Mouse (Mus musculus) lung, embryonic 14.5 days (tissue): ENCODE results near the gene Ctsd. TPM values are rescaled to one million over a fixed set of nuclear protein-coding genes. Genes with fewer than 3 reads are reported as not detected.

Experiments
- ATAC-seq: fragments of 200-750 bp; cut with Nextera tagmentation; 2 replicates; pipeline ENCODE4 v1.8.0; 2017; ENCODE audit warnings: mild to moderate bottlenecking, moderate TSS enrichment, moderate library complexity; ENCODE audit not compliant: insufficient read depth
- DNase-seq: peaks from one replicate; pipeline ENCODE4 v3.0.0-alpha.2; 2015
- H3K27ac ChIP-seq: fragments of 300-500 bp; sonication (generic); 2 replicates; pipeline ENCODE4 v1.5.1; 2014; ENCODE audit warnings: low read depth, mild to moderate bottlenecking, moderate library complexity
- H3K27me3 ChIP-seq: fragments of 300-500 bp; sonication (generic); 2 replicates; pipeline ENCODE4 v1.6.1; 2014; ENCODE audit warnings: low read length, control low read depth; ENCODE audit not compliant: insufficient read depth
- H3K36me3 ChIP-seq: fragments of 300-500 bp; sonication (generic); 2 replicates; pipeline ENCODE4 v1.6.1; 2014; ENCODE audit warnings: control low read depth; ENCODE audit not compliant: insufficient read depth
- H3K4me1 ChIP-seq: fragments of 300-500 bp; sonication (generic); 2 replicates; pipeline ENCODE4 v1.6.1; 2014; ENCODE audit warnings: antibody characterized with exemption, control low read depth; ENCODE audit not compliant: insufficient read depth
- H3K4me2 ChIP-seq: fragments of 300-500 bp; sonication (generic); 2 replicates; pipeline ENCODE4 v1.6.1; 2014; ENCODE audit warnings: mild to moderate bottlenecking
- H3K4me3 ChIP-seq: fragments of 300-500 bp; sonication (generic); 2 replicates; pipeline ENCODE4 v1.5.1; 2014; ENCODE audit warnings: low read depth, low read length
- H3K9ac ChIP-seq: fragments of 300-500 bp; sonication (generic); 2 replicates; pipeline ENCODE4 v1.6.1; 2014
- H3K9me3 ChIP-seq: fragments of 300-500 bp; sonication (generic); 2 replicates; pipeline ENCODE4 v1.6.1; 2016; ENCODE audit warnings: low read depth, low read length, control low read depth
- CTCF ChIP-seq: IDR thresholded peaks from 2 replicates; pipeline ENCODE4 v1.5.1; 2016; ENCODE audit warnings: antibody characterized with exemption, low read depth
- whole genome bisulfite sequencing: fragments of 180-500 bp; shearing (Covaris S2); extraction: QIAGEN DNeasy Blood & Tissue Kit; methylation state at CpG from one replicate; pipeline ENCODE4 v1.1.7; 2014; 5-methylcytosine and 5-hydroxymethylcytosine counted together
- polyA plus RNA-seq: library from polyadenylated mRNA; unstranded; fragments of >200 nt; fragmentation: Nextera tagmentation; extraction: Ambion mirVana; gene quantifications from 2 replicates; pipeline ENCODE4 v1.2.1, GENCODE M21; 2014

Ctsd gene
- polyA plus RNA-seq, 1 experiment from 2014 or later = 240 TPM

GRCm38 (mm10) chr7:142369820-142370219 is 18.0 kb downstream of the Ctsd start:
- Histone ChIP-seq H3K36me3 (0 out of 2 replicates have a peak, but pooled peaks cover 4% of the 10 kb centered on the region), H3K9me3 (no peaks in the 10 kb centered on the region), H3K27ac (no peak overlapping the region), H3K4me1 (no peaks in the 10 kb centered on the region), H3K4me2 (no peak overlapping the region), H3K9ac (no peak overlapping the region), H3K4me3 (no peak overlapping the region), H3K27me3 (peaks cover 28% of the 10 kb centered on the region)
- WGBS = 57% methylated on average over 6 of the region's 6 CpGs
- ATAC-seq (no peak), DNase-seq (no peak)
- no peak for TF ChIP-seq CTCF

GRCm38 (mm10) chr7:142368856-142369255 is 19.0 kb downstream of the Ctsd start:
- TF ChIP-seq CTCF = no peak
- H3K27me3 ChIP-seq = peaks cover 28% of the 10 kb centered on the region
- H3K36me3 ChIP-seq = no peaks in the 10 kb centered on the region

GRCm38 (mm10) chr7:142363107-142363506 is 24.7 kb downstream of the Ctsd start:
- ATAC-seq (no peak), DNase-seq (no peak)
- Histone ChIP-seq H3K27me3 (no peaks in the 10 kb centered on the region), H3K9me3 (no peaks in the 10 kb centered on the region), H3K4me1 (no peaks in the 10 kb centered on the region), H3K36me3 (no peaks in the 10 kb centered on the region), H3K27ac (no peak overlapping the region), H3K9ac (no peak overlapping the region), H3K4me2 (no peak overlapping the region), H3K4me3 (no peak overlapping the region)
- TF ChIP-seq CTCF = no peak
- WGBS = 72% methylated on average over 4 of the region's 4 CpGs

More at GRCm38 (mm10) chr7:142368856-142369255, 19.0 kb downstream of the Ctsd start:
- H3K27ac ChIP-seq = no peak overlapping the region
- DNase-seq (no peak), ATAC-seq (no peak)
- no peak overlapping the region for H3K9ac ChIP-seq
- no peak overlapping the region for H3K4me3 ChIP-seq
- H3K4me2 ChIP-seq = no peak overlapping the region
- H3K4me1 ChIP-seq = no peaks in the 10 kb centered on the region
- 63% methylated on average over 2 of the region's 2 CpGs for WGBS
- no peaks in the 10 kb centered on the region for H3K9me3 ChIP-seq

GRCm38 (mm10) chr7:142360743-142361142 is 27.1 kb downstream of the Ctsd start:
- TF ChIP-seq CTCF = 0 out of 2 replicates have a peak, but pooled peaks have one; percentile 10
- H3K9ac ChIP-seq = no peak overlapping the region
- no peak overlapping the region for H3K4me2 ChIP-seq

GRCm38 (mm10) chr7:142359129-142359528 is 28.7 kb downstream of the Ctsd start:
- Histone ChIP-seq H3K4me1 (no peaks in the 10 kb centered on the region), H3K9me3 (no peaks in the 10 kb centered on the region), H3K4me3 (no peak overlapping the region), H3K9ac (no peak overlapping the region), H3K36me3 (no peaks in the 10 kb centered on the region), H3K4me2 (no peak overlapping the region), H3K27me3 (no peaks in the 10 kb centered on the region), H3K27ac (no peak overlapping the region)
- ATAC-seq = no peak
- 51% methylated on average over 8 of the region's 8 CpGs for WGBS
- no peak for DNase-seq
- no peak for TF ChIP-seq CTCF

More at GRCm38 (mm10) chr7:142360743-142361142, 27.1 kb downstream of the Ctsd start:
- DNase-seq (no peak), ATAC-seq (no peak)
- Histone ChIP-seq H3K27me3 (no peaks in the 10 kb centered on the region), H3K9me3 (no peaks in the 10 kb centered on the region), H3K36me3 (no peaks in the 10 kb centered on the region), H3K27ac (no peak overlapping the region), H3K4me1 (no peaks in the 10 kb centered on the region), H3K4me3 (no peak overlapping the region)

- no peak for ATAC-seq
- no peaks in the 10 kb centered on the region for H3K36me3 ChIP-seq
- 54% methylated on average over 3 of the region's 3 CpGs for WGBS
- no peak overlapping the region for H3K27ac ChIP-seq
- H3K9ac ChIP-seq = no peak overlapping the region
- no peak overlapping the region for H3K4me3 ChIP-seq
- TF ChIP-seq CTCF = no peak
- no peaks in the 10 kb centered on the region for H3K9me3 ChIP-seq
- no peaks in the 10 kb centered on the region for H3K27me3 ChIP-seq
- no peaks in the 10 kb centered on the region for H3K4me1 ChIP-seq
- no peak for DNase-seq
- no peak overlapping the region for H3K4me2 ChIP-seq
Measured at GRCm38 (mm10) chr7:142357566-142357965, 30.3 kb downstream of the Ctsd start.

- Histone ChIP-seq H3K27ac (no peak overlapping the region), H3K4me1 (no peaks in the 10 kb centered on the region), H3K27me3 (no peaks in the 10 kb centered on the region), H3K4me2 (no peak overlapping the region), H3K9ac (no peak overlapping the region), H3K4me3 (no peak overlapping the region), H3K36me3 (no peaks in the 10 kb centered on the region), H3K9me3 (no peaks in the 10 kb centered on the region)
- WGBS = 47% methylated on average over 8 of the region's 8 CpGs
- no peak for DNase-seq
- no peak for TF ChIP-seq CTCF
- no peak for ATAC-seq
Measured at GRCm38 (mm10) chr7:142354661-142355233, 33.1 kb downstream of the Ctsd start.
